Mouse (Mus musculus): ENCODE results near the gene Pms1. TPM values are rescaled to one million over a fixed set of nuclear protein-coding genes. Genes with fewer than 3 reads are reported as not detected.

Pms1 gene
- polyA plus RNA-seq, 1 experiment: 3.2 TPM

DNA sequence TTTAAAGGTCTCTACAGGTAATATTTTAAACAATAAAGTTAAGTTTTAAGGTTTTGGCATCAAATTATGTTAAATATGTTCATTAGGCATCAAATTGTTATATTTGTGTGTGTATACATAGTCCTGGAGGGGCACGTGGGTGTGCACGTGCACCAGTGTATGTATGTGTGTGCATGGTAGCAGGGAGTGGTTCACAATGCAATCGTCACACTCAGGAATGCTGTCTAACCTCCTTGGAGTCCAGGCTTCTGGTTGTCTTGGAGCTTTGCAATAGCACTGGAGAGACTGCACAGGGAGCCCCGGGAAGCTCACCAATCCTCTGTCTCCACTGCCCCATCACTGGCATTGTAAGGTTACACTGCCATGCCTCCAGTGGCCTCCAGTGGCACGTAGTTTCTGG is 26.4 kb upstream of the Pms1 start:
- H3K4me3 ChIP-seq (ENCODE audit: extremely low read depth, insufficient read depth, insufficient read length): no peak overlapping the region
- H3K27me3 ChIP-seq (ENCODE audit: control insufficient read depth, insufficient read depth, low read length): no peaks in the 10 kb centered on the region
- no peak for TF ChIP-seq CTCF (IDR thresholded peaks at IDR 0.05; ENCODE audit: extremely low read depth, insufficient read depth, insufficient read length, insufficient replicate concordance)
- no peak for TF ChIP-seq POLR2A (IDR thresholded peaks at IDR 0.05; ENCODE audit: low read depth, low read length)
- H3K27ac ChIP-seq (ENCODE audit: insufficient read depth, low read length): no peak overlapping the region
- WGBS: 98% methylated on average over 5 of the region's 5 CpGs
- no peaks in the 10 kb centered on the region for H3K4me1 ChIP-seq (ENCODE audit: control insufficient read depth, insufficient read depth, insufficient read length)
- DNase-seq (ENCODE audit: low read depth in 1 of 2, low spot score in 2 of 2): no peak
- H3K36me3 ChIP-seq (ENCODE audit: control insufficient read depth, insufficient read depth, low read length): peaks cover 5% of the 10 kb centered on the region; the same call in 1 of the 2 replicates

DNA sequence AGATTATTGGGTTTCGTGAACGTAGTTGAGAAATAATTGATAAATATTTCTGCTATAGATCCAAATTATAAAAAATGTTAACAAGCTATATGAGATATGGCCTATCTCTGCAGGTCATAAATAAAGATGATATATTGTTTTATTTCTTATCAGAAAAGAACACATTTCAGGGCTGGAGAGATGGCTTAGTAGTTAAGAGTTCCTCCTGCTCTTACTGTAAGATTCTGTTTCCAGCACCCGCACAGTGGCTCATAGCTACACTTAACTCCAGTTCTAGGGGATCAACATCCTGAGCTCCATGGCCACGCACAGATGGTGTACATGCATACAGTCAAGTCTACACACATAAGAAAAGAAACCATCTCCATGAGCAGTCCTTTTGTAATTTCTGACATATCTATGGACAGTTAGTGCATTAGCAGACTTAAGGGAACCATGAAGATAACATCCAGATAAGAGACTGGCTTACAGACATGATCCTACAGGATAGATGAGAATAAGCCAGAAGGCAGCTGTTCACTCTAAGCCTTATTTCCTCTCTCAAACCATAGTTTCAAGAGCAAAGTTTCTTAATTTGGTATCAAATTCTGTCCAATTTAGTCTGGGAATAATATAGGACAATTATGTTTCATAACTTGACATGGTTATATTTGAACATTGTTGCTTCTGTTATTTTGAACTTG is 25.0 kb upstream of the Pms1 start:
- WGBS: 90% methylated on average over 4 of the region's 4 CpGs
- no peak for TF ChIP-seq POLR2A (IDR thresholded peaks at IDR 0.05; ENCODE audit: low read depth, low read length)
- H3K27ac ChIP-seq (ENCODE audit: insufficient read depth, low read length): no peak overlapping the region
- no peaks in the 10 kb centered on the region for H3K27me3 ChIP-seq (ENCODE audit: control insufficient read depth, insufficient read depth, low read length)
- peaks cover 7% of the 10 kb centered on the region for H3K36me3 ChIP-seq (ENCODE audit: control insufficient read depth, insufficient read depth, low read length)
- H3K4me3 ChIP-seq (ENCODE audit: extremely low read depth, insufficient read depth, insufficient read length): no peak overlapping the region
- DNase-seq (ENCODE audit: low read depth in 1 of 2, low spot score in 2 of 2): no peak
- no peaks in the 10 kb centered on the region for H3K4me1 ChIP-seq (ENCODE audit: control insufficient read depth, insufficient read depth, insufficient read length)

DNA sequence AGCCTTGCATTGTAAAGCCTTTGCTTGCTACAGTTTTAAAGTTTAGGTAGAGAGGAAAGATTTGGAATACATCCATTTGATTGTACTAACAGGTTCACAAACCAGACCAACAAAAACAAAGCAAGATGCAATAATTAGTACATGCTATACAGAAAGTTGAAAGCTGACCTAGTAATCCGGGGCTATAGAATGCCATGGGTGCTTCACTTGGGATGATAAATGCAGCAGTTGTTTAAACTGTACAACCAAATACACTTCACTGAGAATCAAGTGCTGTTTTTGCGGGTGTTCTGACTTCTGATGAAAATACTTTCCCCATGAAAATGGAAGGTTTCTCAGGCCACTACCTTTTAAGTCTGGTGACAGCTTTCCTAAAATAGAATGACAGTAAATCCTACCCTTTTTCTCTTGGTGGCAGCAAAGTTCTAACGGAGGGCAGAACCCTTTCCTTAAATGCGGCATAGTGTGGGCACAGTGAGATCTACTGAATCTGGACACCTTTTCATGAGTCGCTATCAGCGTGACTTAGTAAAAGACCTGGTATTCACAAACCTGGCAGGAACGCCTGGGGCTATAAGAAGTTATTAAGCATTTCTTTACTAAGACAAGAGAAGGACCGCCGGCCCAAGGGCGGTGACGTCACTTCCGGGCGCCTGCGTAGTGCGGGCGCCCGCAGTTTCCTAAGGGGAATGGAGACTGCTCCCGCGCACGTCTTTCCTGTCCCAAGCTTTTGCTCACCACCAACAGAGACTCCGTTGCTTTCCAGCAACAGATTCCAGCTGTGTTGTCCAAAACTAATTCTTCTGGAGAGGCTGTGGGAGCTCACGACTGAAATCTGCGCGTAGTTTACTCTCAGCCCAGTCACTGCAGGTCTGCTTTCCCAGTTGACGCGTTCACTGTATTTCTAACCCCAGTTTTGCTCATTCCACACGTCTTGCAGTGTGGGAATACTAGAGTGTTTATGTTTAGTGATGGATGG is 16.5 kb upstream of the Pms1 start, which contains the start of gene Osgepl1:
Osgepl1 (plus strand) TSS at position 636 of the 979 bp plus-strand sequence.
- TF ChIP-seq POLR2A (IDR thresholded peaks at IDR 0.05; ENCODE audit: low read depth, low read length) (peak; percentile 50), CTCF (IDR thresholded peaks at IDR 0.05; ENCODE audit: extremely low read depth, insufficient read depth, insufficient read length, insufficient replicate concordance) (no peak)
- Histone ChIP-seq H3K27ac (ENCODE audit: insufficient read depth, low read length) (peak within 1 kb of the TSS; percentile 74), H3K27me3 (ENCODE audit: control insufficient read depth, insufficient read depth, low read length) (no peaks in the 10 kb centered on the region), H3K36me3 (ENCODE audit: control insufficient read depth, insufficient read depth, low read length) (peaks cover 3% of the 10 kb centered on the region), H3K4me1 (ENCODE audit: control insufficient read depth, insufficient read depth, insufficient read length) (no peaks in the 10 kb centered on the region), H3K4me3 (ENCODE audit: extremely low read depth, insufficient read depth, insufficient read length) (peak within 1 kb of the TSS; percentile 84)
- 2% methylated on average over 27 of the region's 27 CpGs for WGBS
- peak; percentile 59 to 76 for DNase-seq (ENCODE audit: low read depth in 1 of 2, low spot score in 2 of 2)

DNA sequence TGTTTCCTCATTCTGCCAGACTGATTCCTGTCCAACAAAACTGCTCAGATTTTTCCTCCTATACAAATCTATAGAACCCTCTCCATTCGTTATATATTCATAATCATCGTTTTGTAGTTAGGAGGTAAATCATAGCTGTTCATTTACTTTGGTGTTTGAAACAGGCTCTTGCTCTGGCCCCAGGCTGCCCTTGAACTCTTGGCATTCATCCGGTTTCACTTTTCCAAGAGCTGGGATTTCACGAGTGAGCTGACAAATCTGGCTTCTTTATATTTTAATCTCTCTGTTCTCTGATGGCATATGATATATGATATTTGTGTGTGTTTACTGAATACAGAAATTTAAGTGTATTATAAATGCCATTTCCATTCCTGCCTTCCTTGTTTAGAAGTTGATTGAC is 3.7 kb upstream of the Pms1 start:
- peaks cover 5% of the 10 kb centered on the region for H3K36me3 ChIP-seq (ENCODE audit: control insufficient read depth, insufficient read depth, low read length)
- H3K27me3 ChIP-seq (ENCODE audit: control insufficient read depth, insufficient read depth, low read length): no peaks in the 10 kb centered on the region
- 85% methylated on average over 4 of the region's 4 CpGs for WGBS
- H3K4me3 ChIP-seq (ENCODE audit: extremely low read depth, insufficient read depth, insufficient read length): no peak overlapping the region
- TF ChIP-seq POLR2A (IDR thresholded peaks at IDR 0.05; ENCODE audit: low read depth, low read length): no peak
- no peak for TF ChIP-seq CTCF (IDR thresholded peaks at IDR 0.05; ENCODE audit: extremely low read depth, insufficient read depth, insufficient read length, insufficient replicate concordance)
- H3K4me1 ChIP-seq (ENCODE audit: control insufficient read depth, insufficient read depth, insufficient read length): peaks cover 4% of the 10 kb centered on the region; the same call in 1 of the 2 replicates
- no peak for DNase-seq (ENCODE audit: low read depth in 1 of 2, low spot score in 2 of 2)
- no peak overlapping the region for H3K27ac ChIP-seq (ENCODE audit: insufficient read depth, low read length)

DNA sequence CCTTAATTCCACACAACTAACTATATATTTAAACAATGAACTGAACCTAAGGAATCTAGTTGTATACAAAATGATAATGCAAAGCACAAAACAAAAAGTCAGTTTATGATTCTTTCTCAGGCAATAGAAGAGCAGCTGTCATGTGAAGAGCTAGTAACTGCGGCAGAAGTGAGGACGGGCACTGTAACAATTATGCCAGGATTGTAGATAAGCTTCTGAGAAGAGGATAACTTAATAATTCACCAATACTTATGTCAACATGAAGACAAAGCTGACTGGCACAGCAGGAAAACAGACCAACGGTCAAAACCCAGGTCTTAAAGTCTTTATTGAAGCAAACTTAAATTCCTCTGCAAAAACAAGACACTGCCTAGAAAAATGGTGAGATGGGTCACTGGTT is 5.6 kb downstream of the Pms1 start:
- Histone ChIP-seq H3K4me3 (ENCODE audit: extremely low read depth, insufficient read depth, insufficient read length) (no peak overlapping the region), H3K36me3 (ENCODE audit: control insufficient read depth, insufficient read depth, low read length) (peaks cover 1% of the 10 kb centered on the region; the same call in 1 of the 2 replicates), H3K4me1 (ENCODE audit: control insufficient read depth, insufficient read depth, insufficient read length) (no peaks in the 10 kb centered on the region), H3K27ac (ENCODE audit: insufficient read depth, low read length) (no peak overlapping the region), H3K27me3 (ENCODE audit: control insufficient read depth, insufficient read depth, low read length) (no peaks in the 10 kb centered on the region)
- TF ChIP-seq POLR2A (IDR thresholded peaks at IDR 0.05; ENCODE audit: low read depth, low read length) (no peak), CTCF (IDR thresholded peaks at IDR 0.05; ENCODE audit: extremely low read depth, insufficient read depth, insufficient read length, insufficient replicate concordance) (no peak)
- WGBS: 90% methylated on average over 3 of the region's 3 CpGs
- DNase-seq (ENCODE audit: low read depth in 1 of 2, low spot score in 2 of 2): no peak

DNA sequence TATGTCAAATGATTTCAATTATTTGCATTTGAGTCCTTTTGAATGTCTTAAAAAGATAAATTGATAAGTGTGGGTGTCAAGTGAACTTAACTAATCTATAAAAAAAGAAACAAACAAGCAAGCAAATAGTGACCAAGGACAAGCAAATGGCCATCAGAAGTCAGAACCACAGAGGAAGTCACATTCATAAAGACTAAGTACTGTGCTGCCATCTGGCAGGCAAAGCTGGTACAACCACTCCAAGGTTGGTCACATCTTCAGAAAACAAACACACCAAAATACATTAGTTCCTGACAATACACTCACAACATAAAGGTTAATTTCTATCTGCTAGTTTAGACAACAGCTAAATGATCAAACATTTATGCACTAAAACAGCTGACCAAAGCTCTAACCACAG is 24.2 kb downstream of the Pms1 start:
- Histone ChIP-seq H3K4me3 (ENCODE audit: extremely low read depth, insufficient read depth, insufficient read length) (no peak overlapping the region), H3K4me1 (ENCODE audit: control insufficient read depth, insufficient read depth, insufficient read length) (no peaks in the 10 kb centered on the region), H3K36me3 (ENCODE audit: control insufficient read depth, insufficient read depth, low read length) (no peaks in the 10 kb centered on the region), H3K27me3 (ENCODE audit: control insufficient read depth, insufficient read depth, low read length) (no peaks in the 10 kb centered on the region), H3K27ac (ENCODE audit: insufficient read depth, low read length) (no peak overlapping the region)
- TF ChIP-seq POLR2A (IDR thresholded peaks at IDR 0.05; ENCODE audit: low read depth, low read length): no peak
- TF ChIP-seq CTCF (IDR thresholded peaks at IDR 0.05; ENCODE audit: extremely low read depth, insufficient read depth, insufficient read length, insufficient replicate concordance): no peak
- no peak for DNase-seq (ENCODE audit: low read depth in 1 of 2, low spot score in 2 of 2)

Measured in spleen, adult 2 months (tissue).